Mouse (Mus musculus): ENCODE measurements around the gene Spock2. TPM values are rescaled to one million over a fixed set of nuclear protein-coding genes. Genes with fewer than 3 reads are reported as not detected.
"Not testable (repeated sequence)": the region's sequence is repeated elsewhere in the genome, so short reads cannot be mapped to it uniquely, and the experiment has no call there.

The Spock2 gene
- total RNA-seq, 1 experiment, result 4.1 TPM

DNA sequence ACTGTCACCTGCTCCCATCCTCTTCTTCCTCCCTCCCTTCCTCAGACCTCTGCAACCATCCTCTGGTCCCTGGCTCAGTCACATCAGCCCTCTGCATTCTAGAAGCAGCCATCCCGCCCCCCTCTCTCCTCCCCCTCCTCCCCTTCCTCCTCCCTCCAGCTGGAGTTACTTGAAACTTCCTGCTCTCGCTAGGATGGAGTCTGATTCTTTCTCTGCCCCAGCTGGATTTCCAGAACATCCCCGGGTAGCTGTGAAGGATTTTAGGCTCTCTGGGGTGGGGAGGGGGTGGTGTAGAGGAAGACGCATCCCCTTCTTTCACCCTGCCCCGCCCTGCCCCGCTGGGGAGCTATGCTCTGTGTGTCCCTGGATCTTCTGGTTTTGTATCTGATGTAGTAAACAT lies 27.5 kb downstream of the Spock2 start:
- Histone ChIP-seq H3K9ac (ENCODE audit: insufficient read depth, low read depth, low read length, poor library complexity, severe bottlenecking) (no peak overlapping the region), H3K4me1 (ENCODE audit: control insufficient read depth in 2 of 2, insufficient read depth in 2 of 2, low read length in 2 of 2, poor library complexity in 1 of 2) (peaks cover 2 to 26% of the 10 kb centered on the region in 2 experiments; a peak in 2 of 4 replicates), H3K4me3 (ENCODE audit: insufficient read depth in 1 of 2, low read depth in 1 of 2, low read length in 2 of 2, poor library complexity in 1 of 2, severe bottlenecking in 1 of 2) (no peak overlapping the region), H3K27ac (ENCODE audit: insufficient read depth, low read depth, low read length, poor library complexity, severe bottlenecking) (no peak overlapping the region), H3K36me3 (ENCODE audit: control insufficient read depth, insufficient read depth, low read length, poor library complexity, severe bottlenecking) (no peaks in the 10 kb centered on the region), H3K9me3 (ENCODE audit: control insufficient read depth, insufficient read depth, low read depth, low read length) (no peaks in the 10 kb centered on the region)
- in situ Hi-C loops (cut with MboI; ENCODE audit: low sequenced_read_pairs in 2 of 2, unreplicated experiment in 2 of 2), result no loop called here
- no peak for TF ChIP-seq ZNF384 (IDR thresholded peaks at IDR 0.05; ENCODE audit: low read depth, low read length)
- no peak for TF ChIP-seq CHD2 (IDR thresholded peaks at IDR 0.05; ENCODE audit: low read depth, low read length)
- DNase-seq (ENCODE audit: low read depth, low spot score), result no peak

DNA sequence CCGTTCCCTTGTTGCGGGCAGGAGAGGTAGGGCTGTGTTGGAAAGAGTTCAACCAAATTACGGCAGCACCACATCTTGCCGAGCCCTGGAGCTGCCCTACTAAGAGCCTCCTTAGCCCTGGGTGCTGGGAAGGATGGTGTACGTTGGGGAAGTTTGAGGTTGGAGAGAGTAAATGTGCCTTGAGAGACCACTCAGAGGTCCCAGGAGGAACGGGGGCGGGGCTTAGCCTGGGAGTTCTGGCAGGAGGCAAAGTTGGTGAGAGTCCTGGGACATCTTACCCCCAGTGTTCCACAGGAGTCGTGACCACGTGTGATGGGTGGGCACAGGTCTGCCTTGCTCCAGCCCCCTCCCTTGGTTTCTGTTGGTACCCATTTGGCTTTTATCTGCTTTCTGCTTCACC lies 28.2 kb downstream of the Spock2 start:
- H3K4me1 ChIP-seq (ENCODE audit: control insufficient read depth in 2 of 2, insufficient read depth in 2 of 2, low read length in 2 of 2, poor library complexity in 1 of 2), result peaks cover 2 to 26% of the 10 kb centered on the region in 2 experiments; a peak in 2 of 4 replicates
- no peak for DNase-seq (ENCODE audit: low read depth, low spot score)
- in situ Hi-C loops (cut with MboI; ENCODE audit: low sequenced_read_pairs in 2 of 2, unreplicated experiment in 2 of 2), result no loop called here
- H3K9ac ChIP-seq (ENCODE audit: insufficient read depth, low read depth, low read length, poor library complexity, severe bottlenecking), result peak overlapping the region; percentile 48; the same call in 1 of the 2 replicates
- peak overlapping the region; percentile 13 to 27; a peak in 2 of 4 replicates for H3K4me3 ChIP-seq (ENCODE audit: insufficient read depth in 1 of 2, low read depth in 1 of 2, low read length in 2 of 2, poor library complexity in 1 of 2, severe bottlenecking in 1 of 2)
- no peak overlapping the region for H3K27ac ChIP-seq (ENCODE audit: insufficient read depth, low read depth, low read length, poor library complexity, severe bottlenecking)
- H3K36me3 ChIP-seq (ENCODE audit: control insufficient read depth, insufficient read depth, low read length, poor library complexity, severe bottlenecking), result no peaks in the 10 kb centered on the region
- no peak for TF ChIP-seq CHD2 (IDR thresholded peaks at IDR 0.05; ENCODE audit: low read depth, low read length)
- no peaks in the 10 kb centered on the region for H3K9me3 ChIP-seq (ENCODE audit: control insufficient read depth, insufficient read depth, low read depth, low read length)

DNA sequence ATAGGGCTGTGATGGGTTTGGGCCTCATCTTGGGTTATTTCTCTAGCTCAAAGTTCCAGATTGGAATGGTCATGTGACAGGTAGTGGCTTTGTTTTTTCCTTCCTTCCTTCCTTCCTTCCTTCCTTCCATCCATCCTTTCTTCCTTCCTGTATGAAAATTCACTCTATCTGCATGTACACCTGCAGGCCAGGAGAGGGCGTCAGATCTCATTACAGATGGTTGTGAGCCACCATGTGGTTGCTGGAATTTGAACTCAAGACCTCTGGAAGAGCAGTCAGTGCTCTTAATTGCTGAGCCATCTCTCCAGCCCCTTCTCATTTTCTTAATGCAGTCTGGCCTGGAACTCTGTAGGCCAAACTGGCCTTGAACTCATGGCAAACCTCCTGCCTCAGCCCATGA lies 30.0 kb downstream of the Spock2 start:
- DNase-seq (ENCODE audit: low read depth, low spot score); H3K36me3 ChIP-seq (ENCODE audit: control insufficient read depth, insufficient read depth, low read length, poor library complexity, severe bottlenecking); H3K9me3 ChIP-seq (ENCODE audit: control insufficient read depth, insufficient read depth, low read depth, low read length); H3K4me3 ChIP-seq (ENCODE audit: insufficient read depth in 1 of 2, low read depth in 1 of 2, low read length in 2 of 2, poor library complexity in 1 of 2, severe bottlenecking in 1 of 2); H3K27ac ChIP-seq (ENCODE audit: insufficient read depth, low read depth, low read length, poor library complexity, severe bottlenecking); in situ Hi-C loops (cut with MboI; ENCODE audit: low sequenced_read_pairs in 2 of 2, unreplicated experiment in 2 of 2); H3K9ac ChIP-seq (ENCODE audit: insufficient read depth, low read depth, low read length, poor library complexity, severe bottlenecking): not testable (repeated sequence)
- H3K4me1 ChIP-seq (ENCODE audit: control insufficient read depth in 2 of 2, insufficient read depth in 2 of 2, low read length in 2 of 2, poor library complexity in 1 of 2), result peaks cover 2 to 27% of the 10 kb centered on the region in 2 experiments; a peak in 2 of 4 replicates

DNA sequence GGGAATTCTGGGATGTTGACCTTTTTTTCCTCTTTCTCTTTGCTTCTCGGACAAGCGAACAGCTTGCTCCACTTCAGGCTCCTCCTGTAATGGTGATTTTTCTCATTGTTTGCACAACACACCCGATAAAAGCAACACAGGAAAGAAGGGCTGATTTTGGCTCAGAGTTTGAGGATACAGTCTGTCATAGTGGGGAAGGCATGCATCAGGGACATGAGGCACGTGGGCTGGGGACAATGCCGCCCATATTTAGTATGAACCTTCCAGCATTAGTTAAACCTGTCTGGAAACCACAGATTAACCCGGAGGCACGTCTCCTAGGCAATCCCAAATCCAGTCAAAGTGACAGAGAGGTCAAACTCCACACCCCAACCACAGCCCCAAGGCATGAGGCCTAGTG lies 30.9 kb downstream of the Spock2 start:
- Histone ChIP-seq H3K9me3 (ENCODE audit: control insufficient read depth, insufficient read depth, low read depth, low read length) (no peaks in the 10 kb centered on the region), H3K27ac (ENCODE audit: insufficient read depth, low read depth, low read length, poor library complexity, severe bottlenecking) (no peak overlapping the region), H3K36me3 (ENCODE audit: control insufficient read depth, insufficient read depth, low read length, poor library complexity, severe bottlenecking) (no peaks in the 10 kb centered on the region), H3K4me1 (ENCODE audit: control insufficient read depth in 2 of 2, insufficient read depth in 2 of 2, low read length in 2 of 2, poor library complexity in 1 of 2) (peaks cover 2 to 36% of the 10 kb centered on the region in 2 experiments; a peak in 2 of 4 replicates), H3K9ac (ENCODE audit: insufficient read depth, low read depth, low read length, poor library complexity, severe bottlenecking) (no peak overlapping the region), H3K4me3 (ENCODE audit: insufficient read depth in 1 of 2, low read depth in 1 of 2, low read length in 2 of 2, poor library complexity in 1 of 2, severe bottlenecking in 1 of 2) (no peak overlapping the region)
- DNase-seq (ENCODE audit: low read depth, low spot score), result no peak
- in situ Hi-C loops (cut with MboI; ENCODE audit: low sequenced_read_pairs in 2 of 2, unreplicated experiment in 2 of 2), result no loop called here
- no peak for TF ChIP-seq MAFK (IDR thresholded peaks at IDR 0.05; ENCODE audit: insufficient read depth, low read depth, low read length)
- TF ChIP-seq ZC3H11A (IDR thresholded peaks at IDR 0.05; ENCODE audit: borderline replicate concordance, low read depth, low read length), result no peak
- no peak for TF ChIP-seq CHD2 (IDR thresholded peaks at IDR 0.05; ENCODE audit: low read depth, low read length)
- no peak for TF ChIP-seq HCFC1 (IDR thresholded peaks at IDR 0.05; ENCODE audit: borderline replicate concordance, insufficient read depth, low read length)
- no peak for TF ChIP-seq ZNF384 (IDR thresholded peaks at IDR 0.05; ENCODE audit: low read depth, low read length)

DNA sequence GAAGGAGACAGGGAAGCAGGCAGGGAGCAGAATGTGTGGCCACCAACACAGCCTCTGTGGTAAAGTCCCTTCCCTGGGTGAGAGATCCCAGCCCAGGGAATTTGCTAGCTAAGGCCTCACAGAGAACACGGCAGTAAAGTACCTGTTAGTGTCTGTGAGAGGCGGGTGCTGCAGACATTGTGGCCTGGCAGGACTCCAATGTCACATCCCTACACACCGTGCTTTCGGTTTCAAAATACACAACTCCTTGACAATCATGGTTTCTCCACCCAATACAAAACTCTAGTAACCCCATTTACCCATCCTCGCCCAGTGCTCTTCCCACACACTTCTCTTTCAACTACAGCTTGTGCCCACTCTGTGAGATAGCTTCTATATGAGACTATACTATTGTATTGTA lies 32.7 kb downstream of the Spock2 start:
- no peak for DNase-seq (ENCODE audit: low read depth, low spot score)
- no peak overlapping the region for H3K27ac ChIP-seq (ENCODE audit: insufficient read depth, low read depth, low read length, poor library complexity, severe bottlenecking)
- no peak overlapping the region for H3K9ac ChIP-seq (ENCODE audit: insufficient read depth, low read depth, low read length, poor library complexity, severe bottlenecking)
- TF ChIP-seq ZC3H11A (IDR thresholded peaks at IDR 0.05; ENCODE audit: borderline replicate concordance, low read depth, low read length), result no peak
- no peak for TF ChIP-seq HCFC1 (IDR thresholded peaks at IDR 0.05; ENCODE audit: borderline replicate concordance, insufficient read depth, low read length)
- TF ChIP-seq ZNF384 (IDR thresholded peaks at IDR 0.05; ENCODE audit: low read depth, low read length), result no peak
- no peak for TF ChIP-seq MAFK (IDR thresholded peaks at IDR 0.05; ENCODE audit: insufficient read depth, low read depth, low read length)
- no peak for TF ChIP-seq CHD2 (IDR thresholded peaks at IDR 0.05; ENCODE audit: low read depth, low read length)
- H3K4me1 ChIP-seq (ENCODE audit: control insufficient read depth in 2 of 2, insufficient read depth in 2 of 2, low read length in 2 of 2, poor library complexity in 1 of 2), result peaks cover 2 to 32% of the 10 kb centered on the region in 2 experiments; a peak in 2 of 4 replicates
- H3K36me3 ChIP-seq (ENCODE audit: control insufficient read depth, insufficient read depth, low read length, poor library complexity, severe bottlenecking), result no peaks in the 10 kb centered on the region
- no peaks in the 10 kb centered on the region for H3K9me3 ChIP-seq (ENCODE audit: control insufficient read depth, insufficient read depth, low read depth, low read length)
- no peak overlapping the region for H3K4me3 ChIP-seq (ENCODE audit: insufficient read depth in 1 of 2, low read depth in 1 of 2, low read length in 2 of 2, poor library complexity in 1 of 2, severe bottlenecking in 1 of 2)
- in situ Hi-C loops (cut with MboI; ENCODE audit: low sequenced_read_pairs in 2 of 2, unreplicated experiment in 2 of 2), result no loop called here

Data from ES-E14 (cell line).